Mouse (Mus musculus): ENCODE measurements around the gene Faap100. TPM values are rescaled to one million over a fixed set of nuclear protein-coding genes. Genes with fewer than 3 reads are reported as not detected.

Gene Faap100
- total RNA-seq, 1 experiment, result 27.2 TPM

- in situ Hi-C loops (cut with MboI; ENCODE audit: low sequenced_read_pairs in 2 of 2, unreplicated experiment in 2 of 2), result no loop called here
- Histone ChIP-seq H3K9ac (ENCODE audit: insufficient read depth, low read depth, low read length, poor library complexity, severe bottlenecking) (peak overlapping the region; percentile 2; the same call in 1 of the 2 replicates), H3K36me3 (ENCODE audit: control insufficient read depth, insufficient read depth, low read length, poor library complexity, severe bottlenecking) (peaks cover 13% of the 10 kb centered on the region), H3K27ac (ENCODE audit: insufficient read depth, low read depth, low read length, poor library complexity, severe bottlenecking) (peak overlapping the region; percentile 99), H3K4me1 (ENCODE audit: control insufficient read depth in 2 of 2, insufficient read depth in 2 of 2, low read length in 2 of 2, poor library complexity in 1 of 2) (peaks cover 4 to 30% of the 10 kb centered on the region in 2 experiments; a peak in 3 of 4 replicates), H3K9me3 (ENCODE audit: control insufficient read depth, insufficient read depth, low read depth, low read length) (no peaks in the 10 kb centered on the region), H3K4me3 (ENCODE audit: insufficient read depth in 1 of 2, low read depth in 1 of 2, low read length in 2 of 2, poor library complexity in 1 of 2, severe bottlenecking in 1 of 2) (no peak overlapping the region)
- TF ChIP-seq ZC3H11A (IDR thresholded peaks at IDR 0.05; ENCODE audit: borderline replicate concordance, low read depth, low read length) (no peak), ZNF384 (IDR thresholded peaks at IDR 0.05; ENCODE audit: low read depth, low read length) (no peak), MAFK (IDR thresholded peaks at IDR 0.05; ENCODE audit: insufficient read depth, low read depth, low read length) (no peak), CHD2 (IDR thresholded peaks at IDR 0.05; ENCODE audit: low read depth, low read length) (no peak), HCFC1 (IDR thresholded peaks at IDR 0.05; ENCODE audit: borderline replicate concordance, insufficient read depth, low read length) (no peak)
- DNase-seq (ENCODE audit: low read depth, low spot score), result no peak
These were observed 27.1 kb downstream of the Faap100 start for GRCm38 (mm10) chr11:120351250-120352092.

- in situ Hi-C loops (cut with MboI; ENCODE audit: low sequenced_read_pairs in 2 of 2, unreplicated experiment in 2 of 2), result no loop called here
- H3K4me3 ChIP-seq (ENCODE audit: insufficient read depth in 1 of 2, low read depth in 1 of 2, low read length in 2 of 2, poor library complexity in 1 of 2, severe bottlenecking in 1 of 2), result peak overlapping the region; percentile 67 to 79
- peaks cover 16% of the 10 kb centered on the region for H3K36me3 ChIP-seq (ENCODE audit: control insufficient read depth, insufficient read depth, low read length, poor library complexity, severe bottlenecking)
- no peak for DNase-seq (ENCODE audit: low read depth, low spot score)
- peak overlapping the region; percentile 94 for H3K9ac ChIP-seq (ENCODE audit: insufficient read depth, low read depth, low read length, poor library complexity, severe bottlenecking)
- peaks cover 4 to 30% of the 10 kb centered on the region in 2 experiments; a peak in 3 of 4 replicates for H3K4me1 ChIP-seq (ENCODE audit: control insufficient read depth in 2 of 2, insufficient read depth in 2 of 2, low read length in 2 of 2, poor library complexity in 1 of 2)
- H3K9me3 ChIP-seq (ENCODE audit: control insufficient read depth, insufficient read depth, low read depth, low read length), result no peaks in the 10 kb centered on the region
- TF ChIP-seq ZC3H11A (IDR thresholded peaks at IDR 0.05; ENCODE audit: borderline replicate concordance, low read depth, low read length), result no peak
- TF ChIP-seq ZNF384 (IDR thresholded peaks at IDR 0.05; ENCODE audit: low read depth, low read length), result no peak
- no peak for TF ChIP-seq HCFC1 (IDR thresholded peaks at IDR 0.05; ENCODE audit: borderline replicate concordance, insufficient read depth, low read length)
- no peak for TF ChIP-seq CHD2 (IDR thresholded peaks at IDR 0.05; ENCODE audit: low read depth, low read length)
- TF ChIP-seq MAFK (IDR thresholded peaks at IDR 0.05; ENCODE audit: insufficient read depth, low read depth, low read length), result no peak
- H3K27ac ChIP-seq (ENCODE audit: insufficient read depth, low read depth, low read length, poor library complexity, severe bottlenecking), result peak overlapping the region; percentile 99
These were observed 27.9 kb downstream of the Faap100 start for GRCm38 (mm10) chr11:120350711-120351110.

- Histone ChIP-seq H3K36me3 (ENCODE audit: control insufficient read depth, insufficient read depth, low read length, poor library complexity, severe bottlenecking) (peaks cover 19% of the 10 kb centered on the region), H3K4me3 (ENCODE audit: insufficient read depth in 1 of 2, low read depth in 1 of 2, low read length in 2 of 2, poor library complexity in 1 of 2, severe bottlenecking in 1 of 2) (peak overlapping the region; percentile 67 to 79), H3K9ac (ENCODE audit: insufficient read depth, low read depth, low read length, poor library complexity, severe bottlenecking) (peak overlapping the region; percentile 94), H3K27ac (ENCODE audit: insufficient read depth, low read depth, low read length, poor library complexity, severe bottlenecking) (peak overlapping the region; percentile 99), H3K9me3 (ENCODE audit: control insufficient read depth, insufficient read depth, low read depth, low read length) (no peaks in the 10 kb centered on the region), H3K4me1 (ENCODE audit: control insufficient read depth in 2 of 2, insufficient read depth in 2 of 2, low read length in 2 of 2, poor library complexity in 1 of 2) (peaks cover 4 to 30% of the 10 kb centered on the region in 2 experiments; a peak in 3 of 4 replicates)
- DNase-seq (ENCODE audit: low read depth, low spot score), result peak; percentile 82
- TF ChIP-seq MAFK (IDR thresholded peaks at IDR 0.05; ENCODE audit: insufficient read depth, low read depth, low read length) (no peak), ZNF384 (IDR thresholded peaks at IDR 0.05; ENCODE audit: low read depth, low read length) (no peak), HCFC1 (IDR thresholded peaks at IDR 0.05; ENCODE audit: borderline replicate concordance, insufficient read depth, low read length) (no peak), ZC3H11A (IDR thresholded peaks at IDR 0.05; ENCODE audit: borderline replicate concordance, low read depth, low read length) (no peak), CHD2 (IDR thresholded peaks at IDR 0.05; ENCODE audit: low read depth, low read length) (no peak)
- in situ Hi-C loops (cut with MboI; ENCODE audit: low sequenced_read_pairs in 2 of 2, unreplicated experiment in 2 of 2), result no loop called here
These were observed 28.4 kb downstream of the Faap100 start for GRCm38 (mm10) chr11:120349986-120350702.

- Histone ChIP-seq H3K4me1 (ENCODE audit: control insufficient read depth in 2 of 2, insufficient read depth in 2 of 2, low read length in 2 of 2, poor library complexity in 1 of 2) (peaks cover 4 to 30% of the 10 kb centered on the region in 2 experiments; a peak in 3 of 4 replicates), H3K27ac (ENCODE audit: insufficient read depth, low read depth, low read length, poor library complexity, severe bottlenecking) (peak overlapping the region; percentile 99), H3K9me3 (ENCODE audit: control insufficient read depth, insufficient read depth, low read depth, low read length) (no peaks in the 10 kb centered on the region), H3K9ac (ENCODE audit: insufficient read depth, low read depth, low read length, poor library complexity, severe bottlenecking) (peak overlapping the region; percentile 94), H3K36me3 (ENCODE audit: control insufficient read depth, insufficient read depth, low read length, poor library complexity, severe bottlenecking) (peaks cover 21% of the 10 kb centered on the region), H3K4me3 (ENCODE audit: insufficient read depth in 1 of 2, low read depth in 1 of 2, low read length in 2 of 2, poor library complexity in 1 of 2, severe bottlenecking in 1 of 2) (peak overlapping the region; percentile 67 to 79)
- in situ Hi-C loops (cut with MboI; ENCODE audit: low sequenced_read_pairs in 2 of 2, unreplicated experiment in 2 of 2), result no loop called here
- DNase-seq (ENCODE audit: low read depth, low spot score), result no peak
- TF ChIP-seq ZNF384 (IDR thresholded peaks at IDR 0.05; ENCODE audit: low read depth, low read length) (no peak), ZC3H11A (IDR thresholded peaks at IDR 0.05; ENCODE audit: borderline replicate concordance, low read depth, low read length) (no peak), HCFC1 (IDR thresholded peaks at IDR 0.05; ENCODE audit: borderline replicate concordance, insufficient read depth, low read length) (no peak), MAFK (IDR thresholded peaks at IDR 0.05; ENCODE audit: insufficient read depth, low read depth, low read length) (no peak), CHD2 (IDR thresholded peaks at IDR 0.05; ENCODE audit: low read depth, low read length) (no peak)
These were observed 29.1 kb downstream of the Faap100 start for GRCm38 (mm10) chr11:120349371-120349985.
